Mouse (Mus musculus): ENCODE results near the gene Fmnl2. TPM values are rescaled to one million over a fixed set of nuclear protein-coding genes. Genes with fewer than 3 reads are reported as not detected.

Gene Fmnl2
- 10 to 100 TPM; 10.1 to 11.7 TPM for total RNA-seq (2021)
- long read RNA-seq, experiment 1, partial matches to known transcripts, result 1 of 2 reads
- long read RNA-seq, experiment 1, other reads (novel, unspliced or antisense), result 1 of 2 reads
- long read RNA-seq, experiment 2, result 0 reads

GRCm38 (mm10) chr2:52857611-52858528 lies at the start of gene Fmnl2:
Gene Fmnl2 (plus strand): TSS chr2:52857860.
- DNase-seq, result peak; percentile 84

- no peak for DNase-seq
Observed at GRCm38 (mm10) chr2:52809988-52810387, 47.7 kb upstream of the Fmnl2 start.

GRCm38 (mm10) chr2:52811691-52812090 lies 46.0 kb upstream of the Fmnl2 start:
- DNase-seq, result peak; percentile 8

GRCm38 (mm10) chr2:52817341-52817740 lies 40.3 kb upstream of the Fmnl2 start:
- DNase-seq, result no peak

GRCm38 (mm10) chr2:52818944-52819343 lies 38.7 kb upstream of the Fmnl2 start:
- no peak for DNase-seq

- DNase-seq, result no peak
Observed at GRCm38 (mm10) chr2:52822214-52822613, 35.4 kb upstream of the Fmnl2 start.

GRCm38 (mm10) chr2:52828077-52828476 lies 29.6 kb upstream of the Fmnl2 start:
- DNase-seq, result no peak

GRCm38 (mm10) chr2:52830513-52830912 lies 27.1 kb upstream of the Fmnl2 start:
- no peak for DNase-seq

- DNase-seq, result no peak
Observed at GRCm38 (mm10) chr2:52831585-52831984, 26.1 kb upstream of the Fmnl2 start.

GRCm38 (mm10) chr2:52835726-52836125 lies 21.9 kb upstream of the Fmnl2 start:
- DNase-seq, result no peak

- DNase-seq, result no peak
Observed at GRCm38 (mm10) chr2:52839074-52839473, 18.6 kb upstream of the Fmnl2 start.

- DNase-seq, result no peak
Observed at GRCm38 (mm10) chr2:52839868-52840267, 17.8 kb upstream of the Fmnl2 start.

- DNase-seq, result no peak
Observed at GRCm38 (mm10) chr2:52843861-52844260, 13.8 kb upstream of the Fmnl2 start.

GRCm38 (mm10) chr2:52844936-52845752 lies 12.5 kb upstream of the Fmnl2 start:
- no peak for DNase-seq

- DNase-seq, result no peak
Observed at GRCm38 (mm10) chr2:52846506-52846905, 11.2 kb upstream of the Fmnl2 start.

GRCm38 (mm10) chr2:52849092-52849491 lies 8.6 kb upstream of the Fmnl2 start:
- DNase-seq, result no peak

- DNase-seq, result peak; percentile 57
Observed at GRCm38 (mm10) chr2:52858529-52859465, 1.1 kb downstream of the Fmnl2 start.

- no peak for DNase-seq
Observed at GRCm38 (mm10) chr2:52859466-52859840, 1.8 kb downstream of the Fmnl2 start.

GRCm38 (mm10) chr2:52860111-52860775 lies 2.6 kb downstream of the Fmnl2 start:
- DNase-seq, result no peak

GRCm38 (mm10) chr2:52862046-52862759 lies 4.5 kb downstream of the Fmnl2 start:
- no peak for DNase-seq

- no peak for DNase-seq
Observed at GRCm38 (mm10) chr2:52862760-52863124, 5.1 kb downstream of the Fmnl2 start.

Measured in gastrocnemius, postnatal 10 days (tissue).